Mouse (Mus musculus) embryo, embryonic 11 days (tissue): Measurements from ENCODE around the gene P2rx1.

Experiments
- DNase-seq: peaks from one replicate; pipeline ENCODE4 v3.0.0-alpha.2; 2015

The P2rx1 gene

DNA sequence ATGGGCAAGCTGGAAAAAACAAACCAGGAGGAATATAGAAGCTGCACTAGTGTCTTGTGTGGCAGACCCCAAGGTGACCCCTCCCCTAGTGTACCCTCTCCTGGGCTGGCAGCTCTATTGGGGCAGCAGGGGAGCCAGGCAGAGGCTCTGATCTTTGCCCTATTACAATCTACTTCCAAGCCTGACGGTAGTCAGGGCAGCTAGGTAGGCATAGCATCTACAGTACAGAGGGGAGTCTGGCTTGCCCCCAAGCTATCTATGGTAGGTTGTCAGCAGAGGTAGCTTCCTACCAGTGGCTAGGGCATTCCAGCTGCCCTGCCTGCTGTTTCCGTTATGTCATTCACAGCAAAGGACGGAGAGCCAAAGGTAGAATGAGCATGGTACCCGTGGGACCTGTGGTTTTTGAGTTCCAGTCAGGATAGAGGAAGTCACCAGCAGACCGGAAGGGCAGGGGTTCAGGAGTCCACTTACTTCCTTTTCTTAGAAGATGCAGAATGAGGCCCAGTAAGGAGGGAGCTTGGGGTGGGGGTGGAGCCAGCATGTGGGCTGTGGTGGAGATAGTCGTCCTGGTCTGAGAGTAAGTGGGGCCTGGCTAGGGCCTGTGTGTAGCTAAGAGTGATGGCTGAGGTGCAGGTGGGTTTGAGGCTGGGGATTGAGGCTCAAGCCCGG, 25.5 kb downstream of the P2rx1 start:
- peak; percentile 28 for DNase-seq

GRCm38 (mm10) chr11:73026961-73027360, 28.1 kb downstream of the P2rx1 start:
- no peak for DNase-seq

DNA sequence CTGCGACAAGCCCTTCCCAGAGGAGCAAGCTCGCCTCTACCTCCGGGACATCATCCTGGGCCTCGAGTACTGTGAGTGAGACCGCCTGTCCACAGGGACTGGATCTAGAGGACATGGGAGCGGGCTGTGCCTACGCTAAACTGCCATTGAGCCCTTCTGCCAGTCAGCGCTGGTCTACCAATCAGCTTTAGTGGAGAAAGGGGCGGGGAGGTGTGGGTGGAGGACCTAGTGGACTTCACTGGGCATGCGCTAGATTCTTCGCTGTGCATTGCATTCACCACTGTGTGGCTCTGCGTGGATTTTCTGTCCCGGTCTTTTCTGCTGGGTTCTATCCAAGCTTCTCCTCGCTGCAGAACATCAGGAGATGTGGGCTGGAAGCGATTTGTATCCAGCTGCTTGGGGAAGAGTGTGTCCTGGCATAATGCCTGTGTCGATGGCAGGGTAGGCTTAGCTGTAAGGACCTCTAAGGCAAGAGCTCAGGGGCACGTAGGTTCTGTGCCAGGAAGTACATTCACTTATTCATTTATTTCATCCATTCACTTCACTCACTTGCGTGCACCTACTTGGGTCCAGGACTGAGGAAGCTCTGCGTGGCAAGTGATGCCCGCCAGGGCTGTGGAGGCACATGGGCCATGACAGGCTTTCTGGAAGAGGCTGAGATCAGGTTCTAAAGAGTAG, 32.1 kb downstream of the P2rx1 start:
- DNase-seq, result peak; percentile 93

GRCm38 (mm10) chr11:73031536-73031935, 32.6 kb downstream of the P2rx1 start:
- DNase-seq, result no peak

- no peak for DNase-seq
Measured at GRCm38 (mm10) chr11:73036077-73036476, 37.2 kb downstream of the P2rx1 start.

DNA sequence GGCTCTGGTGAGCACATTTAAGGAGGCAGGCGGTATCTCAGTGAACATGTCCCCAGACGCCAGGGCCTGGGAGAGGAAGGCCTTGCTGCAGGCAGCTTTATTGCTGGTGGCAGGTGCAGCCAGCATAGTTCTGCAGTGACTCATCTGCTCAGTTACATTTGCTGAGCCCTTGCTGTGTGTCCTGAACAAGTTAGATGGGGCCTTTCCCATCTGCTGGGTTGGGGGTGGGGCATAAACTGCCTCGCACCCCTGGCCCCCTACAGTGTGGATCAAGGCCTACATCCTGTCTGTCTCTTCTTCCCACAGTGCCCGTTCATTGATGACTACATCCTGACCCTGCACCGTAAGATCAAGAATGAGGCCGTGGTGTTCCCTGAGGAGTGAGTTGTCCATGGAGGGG, 38.0 kb downstream of the P2rx1 start:
- DNase-seq, result no peak

DNA sequence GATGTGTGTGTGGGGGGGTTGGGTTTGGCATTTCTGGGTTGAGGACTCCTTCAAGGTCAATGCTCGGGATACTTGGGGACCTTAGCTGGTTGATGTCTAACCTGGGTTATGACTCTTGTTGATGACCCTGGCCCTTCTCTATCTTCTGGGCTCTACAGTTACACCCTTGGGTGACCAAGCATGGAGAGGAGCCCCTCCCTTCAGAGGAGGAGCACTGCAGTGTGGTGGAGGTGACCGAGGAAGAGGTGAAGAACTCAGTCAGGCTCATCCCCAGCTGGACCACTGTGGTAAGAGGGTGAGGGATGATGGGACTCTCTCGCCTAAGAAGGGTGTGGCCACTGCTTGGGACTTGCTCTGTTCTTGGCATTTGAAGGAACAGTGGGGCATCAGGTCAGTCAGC, 38.8 kb downstream of the P2rx1 start:
- DNase-seq, result no peak

DNA sequence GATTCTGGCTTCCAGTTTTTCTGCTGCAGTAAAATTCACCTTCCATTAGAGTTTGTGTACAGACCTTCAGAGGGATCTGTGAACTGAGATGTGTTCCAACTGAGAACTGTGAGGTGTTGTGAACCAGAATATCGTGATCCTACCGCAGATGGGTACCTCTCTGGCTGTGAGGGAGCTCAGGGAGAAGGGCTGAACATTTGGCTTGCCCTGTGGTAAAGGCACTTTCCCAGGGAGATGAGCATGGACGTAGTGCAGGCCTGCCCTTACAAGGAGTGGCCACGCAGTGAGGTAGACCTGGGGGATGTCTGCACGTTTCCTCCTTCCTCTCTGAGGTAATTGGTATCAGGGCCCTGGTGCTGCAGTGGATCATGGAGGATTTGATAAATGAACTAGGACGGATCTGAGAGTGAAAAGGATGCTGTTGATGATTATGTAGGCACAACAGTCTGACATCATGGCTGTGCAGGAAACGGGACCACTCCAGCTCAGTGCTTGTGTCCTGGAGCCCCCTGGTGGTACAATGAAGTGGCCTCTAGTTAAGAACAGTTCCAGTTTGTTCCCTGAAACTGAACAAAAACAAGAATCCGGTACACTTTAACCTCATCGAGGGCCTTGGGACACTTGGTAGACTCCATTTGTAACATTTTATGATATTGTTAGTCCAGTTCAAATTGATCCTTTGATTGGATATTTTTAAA, 40.3 kb downstream of the P2rx1 start:
- peak; percentile 86 for DNase-seq

DNA sequence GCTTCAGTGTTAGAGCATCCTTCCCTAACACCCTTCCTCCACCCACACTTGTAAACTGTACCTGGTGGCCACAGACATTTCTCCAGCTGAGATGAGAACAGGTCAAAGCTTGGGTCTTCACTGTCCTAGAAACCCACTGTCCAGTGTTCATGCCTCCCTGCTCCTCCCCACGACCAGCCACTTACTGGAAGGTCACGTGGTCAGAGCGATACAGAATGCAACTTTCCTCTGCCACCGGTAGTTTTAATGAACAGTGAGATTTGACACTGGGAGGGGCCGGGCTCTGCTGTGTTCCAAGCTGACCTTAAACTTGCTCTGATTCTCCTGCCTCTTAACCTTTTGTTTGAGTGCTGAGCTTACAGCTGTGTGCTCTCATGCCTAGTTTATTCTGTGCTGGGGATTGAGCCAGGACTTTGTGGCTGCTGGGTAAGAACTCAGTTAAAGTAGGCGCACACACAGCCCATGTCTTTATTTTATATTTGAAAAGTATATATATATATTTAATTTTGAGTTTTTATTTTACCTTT, 45.4 kb downstream of the P2rx1 start:
- DNase-seq, result no peak

DNA sequence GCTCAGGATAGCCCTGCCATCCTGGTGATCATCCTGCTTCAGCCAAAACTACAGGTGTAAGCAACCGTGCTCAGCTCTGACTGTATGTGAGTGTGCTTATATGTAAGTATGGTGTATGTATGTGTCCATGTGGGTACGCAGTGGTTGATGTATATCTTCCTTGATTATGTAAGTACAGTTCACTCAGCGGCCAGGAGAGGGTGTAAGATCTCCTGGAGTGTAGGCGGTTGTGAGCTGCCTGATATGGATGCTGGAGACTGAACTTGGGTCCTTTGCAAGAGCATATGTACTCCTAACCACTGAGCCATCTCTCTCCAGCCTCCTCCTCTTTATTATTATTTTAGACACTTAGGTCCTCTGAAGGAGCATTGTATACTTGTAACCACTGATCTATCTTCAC, 45.9 kb downstream of the P2rx1 start:
- no peak for DNase-seq

GRCm38 (mm10) chr11:73047542-73047996, 48.7 kb downstream of the P2rx1 start, which contains the start of gene Ncbp3:
Gene Ncbp3 (plus strand): TSS chr11:73047783.
- peak; percentile 99 for DNase-seq

DNA sequence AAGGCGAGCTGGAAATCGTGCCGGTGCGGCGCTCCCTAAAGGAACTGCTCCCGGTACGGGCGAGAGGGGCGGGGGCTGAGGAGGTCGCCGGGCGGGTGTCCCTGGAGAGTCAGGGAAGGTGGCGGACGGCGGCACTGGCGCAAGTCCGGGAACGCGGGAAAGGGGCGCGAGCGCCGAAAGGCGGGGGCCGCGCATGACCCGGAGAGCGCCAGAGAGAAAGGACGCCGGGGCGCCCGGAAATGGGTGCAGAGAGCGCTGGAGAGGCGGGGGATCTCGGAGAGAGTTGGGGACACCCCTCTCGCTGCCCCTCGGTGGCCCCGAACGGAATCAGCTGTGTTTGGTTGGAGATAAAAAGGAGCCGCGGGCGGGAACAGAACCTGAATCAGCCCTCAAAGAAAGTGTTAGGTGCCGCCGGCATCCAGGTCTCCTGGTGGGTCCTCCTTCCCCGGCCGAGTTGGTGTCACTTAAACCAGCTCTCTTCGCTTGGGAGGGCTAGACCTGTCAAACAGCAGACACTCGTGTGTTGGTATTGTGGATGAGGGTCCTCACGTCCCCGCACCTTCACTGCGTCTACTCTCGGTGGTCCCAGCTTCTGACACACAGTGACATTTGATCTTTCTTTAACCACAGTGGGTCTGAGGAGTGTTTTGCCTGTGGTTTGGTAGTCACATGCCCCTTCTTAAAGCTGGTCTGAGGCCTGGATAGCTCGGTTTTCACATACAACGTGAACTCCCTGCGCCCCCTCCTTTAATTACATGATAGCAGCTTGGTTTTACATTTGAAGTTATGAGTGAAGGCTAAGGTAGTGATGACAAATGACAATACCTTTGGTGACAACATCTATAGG, 49.4 kb downstream of the P2rx1 start:
- no peak for DNase-seq

- DNase-seq, result peak; percentile 86
Measured at GRCm38 (mm10) chr11:73049335-73049734, 50.4 kb downstream of the P2rx1 start.

GRCm38 (mm10) chr11:73052795-73053194, 53.9 kb downstream of the P2rx1 start:
- no peak for DNase-seq

GRCm38 (mm10) chr11:73057701-73058100, 58.8 kb downstream of the P2rx1 start:
- DNase-seq, result no peak

DNA sequence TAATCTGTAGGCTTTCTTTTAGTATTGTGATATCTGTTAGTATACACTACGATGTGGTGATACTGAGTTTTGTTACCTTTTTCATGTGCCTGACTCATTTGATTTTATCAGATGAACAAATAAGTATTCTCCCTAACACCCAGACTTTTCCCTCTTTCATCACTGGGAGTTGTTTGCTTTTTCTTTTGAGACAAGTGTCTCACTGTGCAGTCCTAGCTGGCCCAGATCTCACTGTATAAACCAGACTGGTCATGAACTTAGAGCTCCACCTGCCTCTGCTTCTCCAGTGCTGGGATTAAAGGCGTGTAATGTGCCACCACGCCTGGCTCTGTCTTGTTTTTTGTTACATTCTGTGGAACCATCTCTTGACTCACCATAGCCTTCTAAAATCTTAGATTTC, 60.7 kb downstream of the P2rx1 start:
- no peak for DNase-seq

DNA sequence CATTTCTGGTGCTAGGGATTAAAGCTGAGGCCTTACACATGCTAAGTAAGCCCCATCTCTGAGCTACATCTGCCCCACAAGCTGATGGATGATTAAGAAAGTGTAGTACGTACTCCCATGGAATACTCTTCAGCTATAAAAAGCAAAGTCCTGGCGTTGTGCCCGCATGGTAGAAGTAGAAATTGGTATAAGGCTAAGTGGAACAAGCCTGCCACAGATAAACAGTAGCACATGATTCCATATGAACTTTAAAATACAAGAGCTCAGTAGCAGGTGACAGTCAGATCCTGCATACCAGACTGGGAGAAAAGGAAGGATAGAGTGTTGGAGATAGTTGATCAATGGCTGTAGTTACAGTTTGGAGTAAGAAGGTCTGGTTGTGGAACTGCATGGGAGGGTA, 62.5 kb downstream of the P2rx1 start:
- no peak for DNase-seq
